Mouse (Mus musculus) bone marrow, adult 2 months (tissue): ENCODE measurements around the gene Samd14. TPM values are rescaled to one million over a fixed set of nuclear protein-coding genes. Genes with fewer than 3 reads are reported as not detected.

ENCODE experiments used
- H3K27ac ChIP-seq: fragments of 200-500 bp; 2 replicates; pipeline ENCODE4 v1.5.1; 2012; ENCODE audit warnings: low read depth, mild to moderate bottlenecking, control low read depth, inconsistent platforms, low read length; ENCODE audit not compliant: control insufficient read depth, poor library complexity, insufficient read depth
- H3K4me1 ChIP-seq: fragments of 200-500 bp; 2 replicates; pipeline ENCODE4 v1.6.1; 2011; ENCODE audit warnings: low read length; ENCODE audit not compliant: control insufficient read depth, insufficient read depth
- H3K4me3 ChIP-seq: fragments of 200-500 bp; replicated peaks from 2 replicates; pipeline ENCODE3; 2011; ENCODE audit warnings: mild to moderate bottlenecking, low read depth, low read length, control low read depth; ENCODE audit not compliant: control insufficient read depth
- CTCF ChIP-seq: fragments of 200-500 bp; IDR thresholded peaks from 2 replicates; pipeline ENCODE4 v1.5.1; 2011; ENCODE audit warnings: low read length, control low read depth; ENCODE audit not compliant: control insufficient read depth, insufficient read depth
- POLR2A ChIP-seq: fragments of 200-500 bp; IDR thresholded peaks from 2 replicates; pipeline ENCODE4 v1.6.1; 2011; ENCODE audit warnings: low read depth, mild to moderate bottlenecking, control low read depth, low read length, borderline replicate concordance; ENCODE audit not compliant: control insufficient read depth
- WGBS: fragments of 180-500 bp; shearing (Covaris S2); methylation state at CpG from one replicate; pipeline ENCODE4 v1.1.7; 2018; 5-methylcytosine and 5-hydroxymethylcytosine counted together
- polyA plus RNA-seq: library from polyadenylated mRNA; stranded (reverse); fragments of >200 nt; gene quantifications from 2 replicates; pipeline ENCODE4 v1.2.4, GENCODE M21; 2011; ENCODE audit warnings: low replicate concordance; ENCODE audit not compliant: missing spikeins, insufficient read depth, insufficient read length

The Samd14 gene
- polyA plus RNA-seq, 1 experiment: 80.3 TPM

DNA sequence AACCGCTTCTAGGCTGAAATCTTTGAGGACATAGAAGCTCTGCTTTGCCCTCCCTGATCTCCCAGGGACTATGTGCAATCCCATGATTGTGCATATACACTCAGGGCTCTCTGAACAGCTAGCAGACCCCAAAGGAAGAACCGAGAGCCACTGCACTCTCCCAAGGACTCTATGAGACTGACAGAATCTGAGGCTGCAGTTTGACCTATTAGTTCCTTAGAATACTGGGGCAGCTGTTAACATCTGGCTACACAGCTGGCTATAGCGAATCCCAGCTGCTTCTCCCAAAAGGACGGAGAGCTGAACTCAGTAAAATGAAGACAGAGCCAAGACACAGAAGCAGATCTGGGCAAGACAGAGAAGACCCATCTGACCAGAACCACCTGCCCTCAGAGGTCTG, 64.2 kb downstream of the Samd14 start:
- no peak overlapping the region for H3K4me3 ChIP-seq
- TF ChIP-seq POLR2A: no peak
- TF ChIP-seq CTCF: no peak
- no peaks in the 10 kb centered on the region for H3K4me1 ChIP-seq
- WGBS: 81% methylated on average over 4 of the region's 4 CpGs
- no peak overlapping the region for H3K27ac ChIP-seq

GRCm38 (mm10) chr11:95074694-95075093, 65.0 kb downstream of the Samd14 start:
- TF ChIP-seq CTCF (no peak), POLR2A (no peak)
- H3K27ac ChIP-seq: no peak overlapping the region
- WGBS: 67% methylated on average over 4 of the region's 4 CpGs
- no peak overlapping the region for H3K4me3 ChIP-seq
- H3K4me1 ChIP-seq: no peaks in the 10 kb centered on the region

DNA sequence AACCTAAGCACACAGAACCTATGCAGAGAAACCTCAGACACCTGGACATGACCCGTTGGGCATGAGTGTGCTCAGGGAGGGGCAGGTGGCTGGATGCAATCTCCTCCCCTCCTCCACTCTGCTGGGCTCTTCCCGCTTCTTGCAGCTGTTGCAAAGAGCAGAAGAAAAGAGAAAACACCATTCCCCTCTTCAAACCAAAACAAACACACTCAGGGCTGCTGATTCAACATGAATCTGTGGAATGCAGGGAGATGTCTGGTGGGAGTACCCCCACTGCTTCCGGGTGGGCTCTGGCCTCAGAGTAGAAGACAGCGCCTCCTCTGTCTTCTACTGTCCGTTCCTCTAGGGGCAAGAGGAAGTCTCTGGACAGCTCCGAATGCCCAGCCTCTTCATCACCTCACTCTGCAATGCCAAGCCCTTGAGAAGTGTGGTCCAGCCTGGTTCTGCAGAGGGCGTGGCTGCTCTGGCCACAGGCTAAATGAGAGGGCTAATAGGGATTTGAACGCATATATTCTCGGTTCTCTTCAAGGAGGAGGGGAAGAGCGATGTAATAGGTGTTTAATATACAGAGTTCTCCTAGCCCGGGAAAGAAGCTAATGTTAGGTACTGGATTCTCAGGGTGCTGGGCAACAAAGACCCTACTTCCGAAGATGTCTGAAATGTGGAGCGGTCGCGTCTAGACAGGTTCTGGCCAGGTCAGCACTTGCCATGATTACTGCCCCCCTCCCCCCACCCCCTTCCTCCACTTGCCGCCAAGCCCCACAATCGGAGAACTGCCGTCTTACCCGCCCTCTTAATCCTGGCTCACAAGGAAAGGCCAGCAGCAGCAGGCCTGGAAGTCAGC, 65.7 kb downstream of the Samd14 start:
- no peak for TF ChIP-seq POLR2A
- TF ChIP-seq CTCF: no peak
- Histone ChIP-seq H3K4me3 (no peak overlapping the region), H3K4me1 (no peaks in the 10 kb centered on the region), H3K27ac (no peak overlapping the region)
- WGBS: 12% methylated on average over 19 of the region's 19 CpGs

Other genes with a start within 250 kb of the Samd14 start
- gene Tmem92, start 227.2 kb upstream of the Samd14 start, polyA plus RNA-seq: not detected in 2 replicates
- 30.0 and 79.6 TPM in 2 replicates for gene Col1a1, start 73.7 kb upstream of the Samd14 start, polyA plus RNA-seq
- not detected in 2 replicates for gene Hils1, start 42.3 kb upstream of the Samd14 start, polyA plus RNA-seq
- not detected in 2 replicates for gene Sgca, start 33.6 kb upstream of the Samd14 start, polyA plus RNA-seq
- 68.1 and 73.2 TPM in 2 replicates for gene Ppp1r9b, start 18.8 kb upstream of the Samd14 start, polyA plus RNA-seq
- 3.2 and 8.1 TPM in 2 replicates for gene Pdk2, start 31.5 kb downstream of the Samd14 start, polyA plus RNA-seq
- 0.27 and 2.1 TPM in 2 replicates for gene Itga3, start 66.9 kb downstream of the Samd14 start, polyA plus RNA-seq
- gene Dlx3, start 110.2 kb downstream of the Samd14 start, polyA plus RNA-seq: 0.57 TPM in 1 of 2 replicates, not detected in the other
- not detected in 2 replicates for gene Dlx4, start 136.4 kb downstream of the Samd14 start, polyA plus RNA-seq